Mouse (Mus musculus): ENCODE results near the gene Rcsd1.

GRCm38 (mm10) chr1:165655022-165655421 is 54.5 kb downstream of the Rcsd1 start:
- TF ChIP-seq POLR2A (IDR thresholded peaks at IDR 0.05; ENCODE audit: borderline replicate concordance, extremely low read depth, insufficient read depth, insufficient read length, poor library complexity, severe bottlenecking): no peak
- TF ChIP-seq CTCF (IDR thresholded peaks at IDR 0.05; ENCODE audit: borderline replicate concordance, extremely low read depth, insufficient read depth, insufficient read length): peak; percentile 26; the same call in 1 of the 2 replicates
